Mouse (Mus musculus) brain, embryonic 18.5 days (tissue): Measurements from ENCODE around the gene Krt83.
A peak's percentile ranks its signal among the peaks of the same experiment; 100 is the strongest.
"Not testable (repeated sequence)": the region's sequence is repeated elsewhere in the genome, so short reads cannot be mapped to it uniquely, and the experiment has no call there.

Source experiments
- DNase-seq: peaks from one replicate; pipeline ENCODE4 v3.0.0-alpha.2; 2012; ENCODE audit warnings: low read depth, low spot score

The Krt83 gene

DNA sequence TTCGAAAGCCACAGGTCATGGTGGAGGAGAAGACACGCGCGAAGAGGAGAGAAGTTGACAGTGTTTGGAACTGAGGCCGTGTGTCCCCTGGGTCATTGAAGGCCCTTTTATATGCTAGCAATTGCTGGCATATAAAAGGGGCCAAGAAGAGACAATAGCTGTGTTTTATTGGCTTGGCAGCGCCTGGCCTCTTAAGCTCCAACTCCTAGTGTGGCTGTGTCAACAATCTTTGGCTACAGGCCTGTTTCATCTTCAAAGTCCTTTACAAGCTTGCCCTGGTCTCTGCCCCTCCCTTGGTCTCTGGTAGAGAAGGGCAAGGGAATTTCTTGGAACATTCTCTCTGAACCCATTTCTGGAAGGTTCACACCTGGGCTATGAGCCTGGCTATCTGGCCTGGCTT lies at the start of gene Krt83:
Krt83 (minus strand) TSS at position 82 of the 400 bp plus-strand sequence.
- no peak for DNase-seq

DNA sequence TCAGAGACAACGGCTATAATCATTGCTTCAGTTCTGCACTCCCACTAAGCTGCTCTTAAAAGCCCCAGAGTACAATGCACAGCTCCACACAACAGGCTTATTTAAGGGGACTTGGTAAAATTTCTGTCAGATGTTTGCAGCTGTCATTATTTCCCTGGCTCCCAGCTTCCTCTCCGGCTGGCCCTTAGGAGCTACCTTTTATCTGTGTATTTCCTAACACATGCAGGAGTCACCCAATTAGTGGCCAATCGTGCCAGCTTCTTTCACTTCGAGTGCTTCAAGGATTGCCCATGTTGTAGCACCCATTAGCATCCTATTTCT lies 47.2 kb upstream of the Krt83 start:
- no peak for DNase-seq

DNA sequence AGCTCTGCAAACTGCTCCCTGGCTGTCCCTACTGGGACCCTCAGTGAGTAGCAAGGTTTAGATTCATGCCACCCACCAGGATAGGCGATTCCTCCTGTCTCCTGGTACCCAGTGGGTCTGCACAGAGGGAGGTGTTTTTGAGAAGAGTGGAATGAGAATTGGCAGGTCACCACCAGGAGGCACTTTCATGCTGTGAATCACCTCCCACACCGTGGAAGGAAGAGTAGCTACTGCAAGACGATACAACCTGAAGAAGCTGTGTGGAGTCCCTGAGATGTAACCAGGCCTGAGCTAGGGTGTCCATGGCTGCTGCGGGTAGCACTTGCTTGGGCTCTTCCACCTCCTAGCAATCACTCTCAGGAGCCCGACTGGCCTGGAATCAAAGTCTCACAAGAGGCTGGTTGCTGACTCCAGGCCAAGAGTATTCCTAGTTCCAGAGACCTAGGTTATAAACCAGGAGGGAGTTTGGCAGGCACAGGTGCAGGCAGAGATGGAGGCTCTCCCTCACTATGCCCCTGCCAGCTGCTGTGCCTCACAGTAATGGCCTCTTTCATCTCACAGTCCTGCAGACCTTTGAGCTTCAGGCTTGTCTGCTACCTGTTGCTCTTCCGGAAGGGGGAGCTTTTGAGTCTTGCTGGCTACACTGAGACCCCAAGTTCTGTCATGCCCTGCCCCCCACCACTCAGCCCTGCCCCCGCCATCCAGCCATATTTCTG lies 46.7 kb upstream of the Krt83 start:
- DNase-seq, result no peak

DNA sequence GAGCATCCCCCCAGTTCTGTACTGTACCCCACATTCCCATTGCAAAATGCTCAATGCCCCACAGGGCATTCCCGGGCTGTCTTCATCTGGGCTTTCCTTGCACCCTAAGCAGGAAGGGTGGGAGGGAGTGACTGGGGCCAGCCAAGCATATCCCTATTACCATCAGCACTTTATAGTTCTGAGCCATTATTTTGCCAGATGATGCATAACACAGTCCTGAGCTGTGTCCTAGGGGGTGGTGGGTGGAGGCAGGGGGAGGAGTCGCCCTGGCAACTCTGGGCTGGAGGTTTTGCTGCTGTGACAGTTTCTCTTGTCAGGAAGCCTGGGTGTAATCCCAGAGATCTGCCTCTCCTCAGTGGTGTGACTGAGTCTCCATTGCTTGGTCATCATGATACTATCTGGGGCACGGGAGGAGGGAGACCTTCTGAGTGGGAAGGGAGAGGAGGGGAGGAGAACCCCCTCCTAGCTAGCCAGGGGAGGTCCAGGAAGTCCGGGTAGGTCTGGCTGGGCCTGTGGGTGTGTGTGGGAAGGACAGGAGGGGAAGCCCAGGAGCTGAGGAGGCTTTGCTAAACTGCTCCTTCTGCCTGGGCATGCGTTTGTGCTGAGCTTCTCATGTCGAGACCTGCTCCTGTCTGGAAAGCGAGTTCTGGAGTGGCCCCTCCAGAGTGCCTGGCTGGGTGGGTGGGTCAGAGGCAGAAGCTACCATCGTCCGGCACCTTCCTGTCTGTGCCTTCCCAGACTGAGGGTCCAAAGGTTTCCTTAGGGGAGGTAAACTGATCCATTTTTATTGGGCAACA lies 44.9 kb upstream of the Krt83 start:
- DNase-seq, result no peak

DNA sequence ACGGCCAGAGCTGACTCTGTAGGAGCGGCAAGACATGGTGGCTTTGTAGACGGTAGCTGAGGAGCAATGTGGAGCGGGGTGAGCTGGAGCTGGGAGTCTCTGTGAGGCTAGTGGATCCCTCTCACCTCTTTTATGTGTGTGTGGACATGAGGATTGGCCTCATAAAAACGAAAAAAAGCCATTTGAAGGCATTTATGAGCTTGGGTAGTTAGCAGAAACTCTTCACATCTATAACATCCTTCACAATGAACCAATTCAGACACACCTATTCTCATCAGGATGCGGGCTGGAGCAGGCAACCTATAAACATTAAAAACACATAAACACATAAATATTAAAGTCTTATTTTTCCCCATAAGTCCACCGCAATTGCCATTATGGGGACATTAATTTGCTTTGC lies 41.4 kb upstream of the Krt83 start, which contains the start of gene Krt84:
Krt84 (minus strand) TSS at position 101 of the 400 bp plus-strand sequence.
- DNase-seq, result no peak

DNA sequence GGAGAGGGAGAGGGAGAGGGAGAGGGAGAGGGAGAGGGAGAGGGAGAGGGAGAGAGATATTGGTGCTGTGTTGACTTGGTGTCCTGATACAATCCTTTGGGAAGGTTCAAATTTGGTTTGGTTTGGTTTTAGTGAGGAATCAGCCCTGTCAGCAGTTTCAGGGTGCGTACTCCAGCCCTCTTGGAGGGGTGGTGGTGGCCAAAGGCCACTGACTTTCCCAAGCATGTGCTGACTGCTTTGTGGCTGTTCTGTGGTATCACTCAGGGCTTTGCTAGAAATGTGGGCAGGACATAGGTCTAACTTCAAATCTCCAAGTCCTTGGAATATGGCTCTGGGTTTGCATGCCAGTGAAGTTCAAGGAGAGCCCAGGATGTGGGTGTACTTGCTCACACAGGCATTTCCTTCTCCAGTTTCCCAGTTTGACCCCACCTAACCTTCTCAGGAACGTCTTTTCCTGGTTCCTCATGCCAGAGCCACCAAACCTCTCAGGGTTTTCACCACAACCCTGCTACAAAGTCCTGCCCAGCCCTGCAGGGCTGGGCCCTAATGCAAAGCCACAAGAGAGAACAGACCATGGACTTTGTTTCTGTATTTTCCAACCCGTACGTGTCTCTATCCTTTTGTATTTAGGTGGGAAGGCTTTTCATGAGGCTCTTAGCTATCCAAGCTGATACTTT lies 31.4 kb upstream of the Krt83 start:
- DNase-seq, result no peak

DNA sequence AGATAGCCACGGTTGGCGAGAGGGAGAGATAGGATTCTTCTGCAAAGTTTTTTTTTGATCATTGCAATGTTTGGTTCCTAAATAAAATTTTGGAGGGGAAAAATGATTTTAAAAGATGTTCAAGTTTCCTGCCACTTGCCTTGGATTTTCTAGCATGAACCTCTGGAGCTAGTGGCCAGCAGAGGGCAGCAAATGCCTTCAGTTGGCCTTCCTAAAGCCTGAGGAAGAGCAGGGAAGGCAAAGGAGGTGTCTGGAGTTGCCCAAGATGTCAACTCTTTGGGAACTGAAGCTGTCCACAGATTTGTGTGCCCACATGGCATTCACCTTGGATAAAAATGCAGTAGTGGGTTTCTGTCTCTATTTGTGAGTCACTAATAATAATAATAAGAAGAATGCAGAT lies 28.5 kb upstream of the Krt83 start:
- peak; percentile 56 for DNase-seq

DNA sequence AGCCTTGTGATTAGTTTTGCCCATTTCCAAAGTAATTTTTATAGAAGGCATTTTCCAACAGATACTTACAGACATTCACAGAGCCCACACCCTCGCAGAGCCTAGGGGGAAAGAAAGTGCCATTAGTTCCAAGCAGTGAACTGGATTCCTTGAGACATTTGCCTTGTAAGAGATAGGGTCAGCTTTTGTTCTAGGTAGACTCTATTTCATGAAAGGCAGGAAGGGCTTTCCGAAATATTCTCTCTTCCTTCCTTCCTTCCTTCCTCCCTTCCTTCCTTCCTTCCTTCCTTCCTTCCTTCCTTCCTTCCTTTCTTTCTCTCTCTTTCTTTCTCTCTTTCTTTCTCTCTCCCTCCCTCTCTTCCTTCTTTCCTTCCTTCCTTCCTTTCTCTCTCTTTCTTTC lies 25.8 kb upstream of the Krt83 start, which contains the start of gene Gm49425:
Gm49425 (minus strand) TSS at position 101 of the 400 bp plus-strand sequence.
- DNase-seq, result not testable (repeated sequence)

DNA sequence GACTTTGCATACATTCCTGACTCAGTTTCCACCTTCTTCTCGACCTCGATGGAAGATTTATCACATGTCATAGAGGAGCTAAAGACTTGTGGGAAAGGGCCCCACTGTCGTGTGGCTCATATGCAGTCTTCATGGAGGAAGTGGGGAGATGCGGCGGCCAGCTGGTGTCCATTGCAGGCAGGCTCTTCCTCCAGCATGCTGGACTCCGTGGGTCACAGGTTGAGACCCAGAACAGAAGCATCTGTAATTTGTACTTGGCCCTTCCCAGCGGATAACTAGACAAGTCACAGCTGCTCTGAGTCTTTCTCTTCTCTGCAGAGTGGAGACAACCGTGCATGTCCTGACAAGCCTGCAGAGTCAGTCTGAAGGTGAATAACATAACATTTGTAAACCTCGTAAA lies 16.9 kb upstream of the Krt83 start:
- no peak for DNase-seq

DNA sequence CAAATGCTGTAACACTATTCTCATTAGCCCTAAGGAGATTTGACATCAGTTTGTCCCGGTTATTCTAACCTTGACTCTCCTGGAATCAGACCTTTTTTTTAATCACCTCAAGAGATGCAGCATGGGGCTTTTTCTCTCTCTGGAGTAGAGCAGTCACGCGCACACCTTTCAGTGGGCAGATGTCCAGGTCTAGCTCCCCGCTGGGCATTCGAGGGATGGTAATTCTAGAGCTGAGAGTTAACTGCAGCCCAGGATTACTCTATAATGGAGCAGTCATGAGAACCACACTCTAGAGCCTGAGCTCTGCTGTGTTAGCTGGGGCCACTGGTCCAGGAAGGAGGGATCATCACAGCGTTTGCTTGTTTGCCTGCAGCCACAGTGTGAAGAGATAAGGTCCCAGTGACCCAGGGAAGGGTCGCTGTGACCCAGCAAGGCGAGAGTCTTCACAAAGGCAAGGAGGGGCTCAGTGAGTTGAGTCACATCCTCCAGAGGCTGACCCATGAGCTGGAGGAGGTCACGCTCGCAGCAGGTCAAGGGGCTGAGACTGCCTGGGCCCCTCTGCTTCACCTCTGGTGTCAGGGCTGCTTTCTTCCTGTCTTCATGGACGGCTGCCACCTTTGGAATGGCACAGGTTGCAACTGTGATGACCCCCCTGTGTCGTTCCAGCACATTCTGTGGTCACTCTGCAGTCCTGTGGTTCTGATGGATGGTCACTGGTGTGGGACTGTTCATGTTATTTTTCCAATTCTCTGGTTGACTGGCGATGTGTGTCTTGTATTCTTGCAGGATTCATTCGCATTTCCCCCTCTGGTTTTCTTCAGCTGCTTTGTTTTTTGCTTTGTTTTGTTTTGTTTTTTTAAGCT lies 15.8 kb upstream of the Krt83 start:
- no peak for DNase-seq

DNA sequence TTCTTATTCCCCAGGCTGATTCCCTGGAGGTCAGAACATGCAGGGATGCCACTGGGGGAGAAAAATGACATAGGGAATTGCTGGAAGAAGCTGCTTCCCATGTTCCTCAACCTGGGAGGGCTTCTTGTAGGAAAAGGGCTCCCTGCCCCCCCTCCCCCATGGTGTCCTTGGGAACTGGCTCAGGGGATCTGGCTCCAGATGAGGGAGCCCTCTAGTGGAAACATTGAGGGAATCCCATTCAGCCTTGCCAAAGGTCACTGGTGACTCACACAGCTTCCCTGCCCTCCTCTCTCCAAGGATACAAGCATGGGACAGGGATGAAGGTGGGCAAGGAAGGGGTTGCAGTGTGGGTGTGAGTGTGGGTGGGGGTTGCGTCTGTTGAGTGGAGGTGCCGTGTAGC lies 5.9 kb upstream of the Krt83 start:
- DNase-seq, result no peak

DNA sequence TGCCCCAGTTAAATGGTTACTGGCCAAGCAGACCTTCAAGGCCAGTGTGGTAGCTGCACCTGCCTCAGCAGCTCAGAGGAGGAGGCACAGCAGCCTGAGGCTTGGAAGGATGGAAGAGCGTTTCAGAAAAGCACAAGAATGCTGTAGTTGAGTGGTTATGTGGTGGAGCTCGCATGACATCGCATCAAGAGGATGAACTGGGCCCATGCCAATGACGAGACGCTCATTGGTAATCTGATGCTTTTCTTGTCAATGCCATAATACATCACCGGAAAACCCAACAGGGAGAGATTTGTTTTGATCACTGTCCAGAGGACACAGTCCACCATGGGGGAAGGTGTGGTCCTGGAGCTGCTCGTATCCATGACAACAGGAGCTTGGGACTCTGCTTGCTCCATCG lies 4.0 kb upstream of the Krt83 start:
- no peak for DNase-seq

DNA sequence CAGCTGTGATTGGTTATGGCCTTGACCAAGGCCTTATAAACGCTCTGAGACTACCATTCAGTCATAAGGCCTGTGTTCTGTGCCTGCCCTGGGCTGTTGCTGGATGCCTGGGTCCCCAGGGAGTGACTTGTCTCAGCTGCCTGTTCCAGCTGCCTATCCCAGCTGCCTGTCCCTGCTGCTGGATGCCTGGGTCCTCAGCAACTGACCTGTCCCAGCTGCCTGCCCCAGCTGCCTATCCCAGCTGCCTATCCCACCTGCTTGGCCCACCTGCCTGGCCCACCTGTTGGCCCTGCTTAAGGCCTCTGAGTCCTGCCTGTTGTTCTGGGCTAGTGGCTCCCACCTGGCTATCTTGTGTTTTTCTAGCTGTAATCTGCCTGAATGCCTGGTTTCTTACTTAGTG lies 2.9 kb upstream of the Krt83 start:
- no peak for DNase-seq

DNA sequence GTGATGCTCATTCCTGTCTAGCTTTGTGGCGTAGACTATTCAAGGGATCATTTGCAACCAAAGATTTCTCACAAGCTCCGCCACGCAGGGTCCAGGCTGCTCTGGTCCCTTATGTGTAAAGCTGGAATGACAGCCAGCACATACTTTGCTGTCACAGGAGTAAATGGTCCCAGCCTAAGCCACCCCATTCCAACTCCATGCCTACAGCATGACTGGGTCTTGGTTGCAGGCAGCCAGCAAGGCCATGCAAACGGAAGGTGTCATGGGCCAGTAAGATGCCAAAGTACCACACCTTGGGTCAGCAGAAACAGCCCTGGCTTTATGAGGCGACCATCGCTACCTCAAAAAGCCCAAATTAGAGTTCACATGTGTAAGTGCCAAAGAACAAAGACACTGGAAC lies 2.4 kb upstream of the Krt83 start:
- no peak for DNase-seq

DNA sequence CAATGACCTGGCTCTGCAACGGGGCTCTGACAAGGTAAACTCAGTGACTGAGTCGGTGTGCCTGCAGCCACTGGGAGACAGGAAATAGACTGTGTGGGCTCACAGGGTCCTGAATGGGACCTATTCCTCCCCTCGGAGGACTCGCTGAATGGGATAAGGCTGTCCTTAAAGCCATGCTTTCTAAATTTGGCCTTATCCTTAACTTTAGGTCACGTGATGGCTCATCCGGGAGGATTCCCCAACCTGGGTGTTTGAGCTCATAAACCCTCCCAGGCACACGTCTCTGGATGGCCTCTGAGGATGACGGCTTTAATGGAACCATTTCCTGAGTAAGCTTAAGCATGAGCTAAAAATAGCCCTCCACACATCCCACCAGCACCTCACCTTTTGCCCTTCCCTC lies 1.4 kb upstream of the Krt83 start:
- DNase-seq, result no peak

DNA sequence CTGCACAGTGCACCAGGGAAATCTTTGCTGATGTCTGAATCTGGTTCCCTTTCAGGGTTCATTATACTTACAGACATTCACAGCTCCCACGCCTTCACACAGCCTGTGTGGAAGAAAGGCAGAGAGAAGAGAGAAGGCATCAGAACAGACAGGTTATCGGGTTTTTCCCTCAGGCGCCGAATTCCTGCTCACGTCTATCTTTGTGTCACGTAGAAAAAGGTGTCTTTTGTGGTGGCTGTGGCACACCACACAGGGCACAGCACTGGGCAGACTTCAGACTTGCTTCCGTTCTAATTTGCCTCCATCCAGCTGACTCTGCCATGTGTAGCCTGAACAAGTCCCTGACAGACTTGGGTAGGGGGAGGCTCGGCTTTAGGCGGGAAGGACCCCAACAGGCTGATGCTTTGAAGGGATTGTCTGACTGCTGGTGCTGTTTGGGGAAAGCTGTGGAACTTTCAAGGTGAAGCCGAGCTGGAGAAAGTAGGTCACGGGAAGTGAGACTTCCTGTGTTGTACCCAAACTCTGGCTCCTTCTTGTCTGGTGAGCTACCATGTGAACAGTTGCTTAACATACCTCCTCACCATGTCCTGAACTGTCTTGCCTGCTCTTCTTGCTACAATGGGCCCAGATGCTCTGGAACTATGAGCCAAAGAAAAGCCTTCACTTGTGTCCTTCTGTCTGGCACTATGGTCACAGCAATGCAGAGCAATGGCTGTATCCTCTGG lies 5.2 kb downstream of the Krt83 start:
- DNase-seq, result no peak

DNA sequence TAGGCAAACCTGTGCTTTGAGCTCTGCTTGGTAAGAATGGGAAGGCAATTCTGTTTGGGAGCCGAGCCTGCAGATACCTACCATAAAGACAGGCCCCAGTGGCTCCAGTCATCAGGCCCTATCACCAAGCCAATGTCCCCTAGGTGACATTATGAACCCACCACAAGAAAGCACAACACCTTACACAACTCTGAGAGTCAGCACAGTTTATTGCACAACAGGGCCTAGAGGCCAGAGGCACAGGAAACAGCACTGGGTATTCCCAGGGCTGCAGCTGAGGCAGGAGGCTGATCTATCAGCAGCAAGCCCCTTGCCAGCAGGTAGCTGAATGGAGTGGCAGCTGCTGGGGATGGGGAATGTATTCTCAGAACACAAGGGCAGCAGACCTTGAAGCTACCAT lies 6.4 kb downstream of the Krt83 start:
- DNase-seq, result no peak

DNA sequence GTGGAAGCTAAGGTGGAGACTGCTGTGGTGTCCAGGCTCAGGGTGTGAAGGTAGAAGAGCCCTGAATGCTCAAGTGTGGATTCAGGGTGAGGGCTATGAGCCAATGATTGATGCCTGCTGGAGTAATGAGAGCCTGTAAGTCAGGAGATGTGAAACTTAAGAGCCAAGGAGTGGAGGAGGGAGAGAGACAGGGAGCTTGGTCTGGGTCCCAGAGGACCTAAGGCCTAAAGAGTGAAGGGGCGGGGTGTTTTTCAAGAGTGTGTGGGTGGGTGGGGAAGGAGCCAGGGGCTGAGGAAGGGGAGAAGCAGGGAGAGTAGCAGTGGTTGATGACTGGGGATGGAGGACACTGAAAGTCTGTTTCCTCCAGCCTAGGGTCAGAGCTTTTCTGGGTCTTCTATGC lies 7.7 kb downstream of the Krt83 start:
- DNase-seq, result no peak

DNA sequence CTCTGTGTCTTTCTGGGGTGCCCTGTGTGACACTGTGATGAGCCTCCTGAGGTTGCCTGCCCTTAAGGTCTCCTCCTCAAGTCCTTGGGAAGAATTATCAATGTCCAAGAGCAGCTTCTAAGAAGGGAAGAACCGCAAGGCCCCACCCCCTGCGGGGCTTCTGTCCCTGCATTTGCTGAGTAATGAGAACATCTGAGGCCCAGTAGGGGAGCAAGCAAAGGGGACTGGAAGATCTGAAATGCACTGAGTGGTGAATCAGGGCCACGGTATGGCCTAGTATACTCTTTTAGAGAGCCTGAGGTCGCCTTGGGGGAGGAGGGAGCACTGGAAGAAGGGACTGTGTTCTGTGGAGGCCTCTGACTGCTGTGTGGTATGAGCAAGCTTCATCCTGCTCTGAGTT lies 9.3 kb downstream of the Krt83 start:
- no peak for DNase-seq

DNA sequence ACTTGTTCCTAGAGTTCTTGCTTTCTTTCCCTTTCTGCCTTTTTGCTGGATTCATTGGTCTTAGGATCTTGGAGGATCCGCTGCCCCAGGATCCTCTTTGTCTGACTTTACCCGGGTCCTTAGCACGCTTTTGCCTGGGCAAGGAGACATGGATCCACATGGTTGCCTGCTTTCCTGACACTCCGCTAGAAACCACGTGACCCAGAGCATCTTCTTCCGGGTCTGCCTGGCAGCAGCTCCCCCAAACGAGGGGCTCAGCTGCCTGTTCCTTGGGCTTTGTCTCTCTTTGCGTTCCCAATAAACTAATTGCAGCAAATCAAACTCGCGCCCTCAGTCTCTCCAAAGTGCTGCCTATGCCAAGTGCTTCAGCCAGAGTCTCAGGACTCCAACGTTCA lies 11.6 kb downstream of the Krt83 start:
- no peak for DNase-seq

DNA sequence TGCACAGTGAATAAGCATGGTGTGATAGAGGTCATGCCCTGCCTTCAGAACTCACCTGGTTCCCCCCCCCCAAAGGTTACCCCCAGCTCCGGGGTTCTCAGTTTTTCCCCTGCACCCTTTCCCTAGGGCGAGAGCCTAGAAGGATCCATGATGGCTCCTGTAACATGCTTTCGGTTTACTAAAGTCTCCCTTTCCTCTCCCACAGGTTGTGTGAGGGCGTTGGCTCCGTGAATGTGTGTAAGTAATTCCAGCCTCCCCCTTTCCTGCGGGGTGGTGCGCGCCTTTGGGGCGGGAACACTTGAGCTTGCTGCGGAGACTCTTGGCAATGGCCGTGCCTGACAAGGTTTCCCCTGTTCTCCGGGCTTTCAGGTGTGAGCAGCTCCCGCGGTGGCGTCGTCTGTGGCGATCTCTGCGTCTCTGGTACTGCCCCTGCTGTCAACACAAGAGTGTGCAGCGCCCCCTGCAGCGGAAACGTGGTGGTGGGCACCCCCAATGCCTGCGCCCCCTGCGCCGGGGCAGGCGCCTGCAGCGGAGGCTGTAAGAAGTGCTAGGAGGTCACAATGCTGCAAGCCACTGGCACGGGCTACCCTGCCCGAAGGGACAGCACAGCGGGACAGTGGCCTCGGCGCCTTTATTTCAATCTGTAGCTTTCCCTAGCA lies 12.2 kb downstream of the Krt83 start:
- no peak for DNase-seq
